Mouse (Mus musculus) intestine, postnatal 0 days (tissue): Measurements from ENCODE around the gene Mef2d. TPM values are rescaled to one million over a fixed set of nuclear protein-coding genes. Genes with fewer than 3 reads are reported as not detected.

Experiments
- ATAC-seq: fragments of 200-750 bp; cut with Nextera tagmentation; 2 replicates; pipeline ENCODE4 v1.8.0; 2017; ENCODE audit warnings: mild to moderate bottlenecking, moderate TSS enrichment, moderate library complexity
- H3K27ac ChIP-seq: fragments of 300-500 bp; sonication (generic); 2 replicates; pipeline ENCODE4 v1.5.1; 2014; ENCODE audit warnings: mild to moderate bottlenecking, low read depth, low read length, moderate library complexity
- H3K27me3 ChIP-seq: fragments of 300-500 bp; sonication (generic); replicated peaks from 2 replicates; pipeline ENCODE4 v1.6.1; 2014; ENCODE audit warnings: low read length, mixed read lengths; ENCODE audit not compliant: control insufficient read depth, insufficient read depth
- H3K36me3 ChIP-seq: fragments of 300-500 bp; sonication (generic); 2 replicates; pipeline ENCODE4 v1.6.1; 2014; ENCODE audit warnings: mild to moderate bottlenecking, moderate library complexity; ENCODE audit not compliant: control insufficient read depth, insufficient read depth
- H3K4me1 ChIP-seq: fragments of 300-500 bp; sonication (generic); replicated peaks from 2 replicates; pipeline ENCODE4 v1.6.1; 2014; ENCODE audit warnings: antibody characterized with exemption, low read length, mixed read lengths; ENCODE audit not compliant: control insufficient read depth, insufficient read depth
- H3K4me2 ChIP-seq: fragments of 300-500 bp; sonication (generic); replicated peaks from 2 replicates; pipeline ENCODE4 v1.6.1; 2014; ENCODE audit warnings: low read depth, mild to moderate bottlenecking, moderate library complexity
- H3K4me3 ChIP-seq: fragments of 300-500 bp; sonication (generic); 2 replicates; pipeline ENCODE4 v1.5.1; 2014; ENCODE audit warnings: low read depth, low read length
- H3K9ac ChIP-seq: fragments of 300-500 bp; sonication (generic); 2 replicates; pipeline ENCODE4 v1.6.1; 2014; ENCODE audit warnings: mild to moderate bottlenecking, low read depth, low read length
- H3K9me3 ChIP-seq: fragments of 300-500 bp; sonication (generic); 2 replicates; pipeline ENCODE4 v1.6.1; 2016; ENCODE audit warnings: mixed run types; ENCODE audit not compliant: control insufficient read depth
- CTCF ChIP-seq: sonication (generic); IDR thresholded peaks from 2 replicates; pipeline ENCODE4 v1.5.1; 2016; ENCODE audit warnings: low read depth, mild to moderate bottlenecking, control low read depth, antibody characterized with exemption, moderate library complexity
- WGBS: fragments of 180-500 bp; shearing (Covaris S2); extraction: QIAGEN DNeasy Blood & Tissue Kit; methylation state at CpG from one replicate; pipeline ENCODE4 v1.1.7; 2014; 5-methylcytosine and 5-hydroxymethylcytosine counted together
- polyA plus RNA-seq: library from polyadenylated mRNA; unstranded; fragments of >200 nt; fragmentation: Nextera tagmentation; extraction: Ambion mirVana; gene quantifications from 2 replicates; pipeline ENCODE4 v1.2.1, GENCODE M21; 2015

Mef2d gene
- polyA plus RNA-seq, 1 experiment from 2014 or later = 16.2 TPM

GRCm38 (mm10) chr3:88191820-88192616 lies 49.8 kb downstream of the Mef2d start:
- Histone ChIP-seq H3K4me1 (no peaks in the 10 kb centered on the region), H3K4me3 (no peak overlapping the region), H3K27me3 (peaks cover 40% of the 10 kb centered on the region), H3K36me3 (no peaks in the 10 kb centered on the region), H3K9me3 (no peaks in the 10 kb centered on the region), H3K4me2 (no peak overlapping the region), H3K9ac (no peak overlapping the region), H3K27ac (no peak overlapping the region)
- peak; percentile 84 for TF ChIP-seq CTCF
- WGBS = 25% methylated on average over 9 of the region's 9 CpGs
- ATAC-seq = no peak

GRCm38 (mm10) chr3:88197741-88198504 lies 55.8 kb downstream of the Mef2d start:
- H3K9ac ChIP-seq = no peak overlapping the region
- no peak for ATAC-seq
- no peak for TF ChIP-seq CTCF
- no peak overlapping the region for H3K27ac ChIP-seq
- peaks cover 91% of the 10 kb centered on the region for H3K27me3 ChIP-seq
- no peaks in the 10 kb centered on the region for H3K9me3 ChIP-seq
- H3K4me3 ChIP-seq = no peak overlapping the region
- peaks cover 6% of the 10 kb centered on the region; the same call in 1 of the 2 replicates for H3K4me1 ChIP-seq
- no peaks in the 10 kb centered on the region for H3K36me3 ChIP-seq
- no peak overlapping the region for H3K4me2 ChIP-seq
- WGBS = 17% methylated on average over 10 of the region's 10 CpGs

DNA sequence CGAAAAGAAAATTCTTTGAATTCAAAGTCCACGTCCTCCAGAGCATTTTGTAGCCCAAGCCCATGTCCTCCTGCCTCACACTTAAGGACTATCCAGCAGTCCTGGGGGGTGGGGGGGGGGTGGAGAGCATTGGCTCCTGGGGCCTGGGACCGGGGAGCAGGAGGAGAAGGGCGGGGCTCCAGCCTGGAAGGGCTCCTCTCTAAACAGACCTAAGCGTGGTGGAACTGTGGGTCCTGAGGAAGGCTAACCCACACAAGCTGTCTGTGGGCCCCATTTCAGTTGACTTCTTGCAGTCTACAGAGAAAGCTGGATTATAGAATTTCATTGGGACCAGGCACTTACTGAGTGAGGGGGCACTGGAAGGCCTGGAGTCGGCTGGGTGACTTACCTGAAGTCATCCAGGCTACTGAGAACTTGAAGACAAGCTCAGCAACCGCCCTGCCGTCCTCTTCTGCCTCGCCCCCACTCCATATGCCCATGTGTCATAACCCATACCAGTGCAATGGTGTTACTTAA lies 56.4 kb downstream of the Mef2d start:
- H3K36me3 ChIP-seq = no peaks in the 10 kb centered on the region
- ATAC-seq = no peak
- no peaks in the 10 kb centered on the region for H3K9me3 ChIP-seq
- WGBS = 6% methylated on average over 9 of the region's 9 CpGs
- TF ChIP-seq CTCF = no peak
- H3K9ac ChIP-seq = no peak overlapping the region
- H3K4me3 ChIP-seq = no peak overlapping the region
- H3K27ac ChIP-seq = no peak overlapping the region
- no peak overlapping the region for H3K4me2 ChIP-seq
- H3K27me3 ChIP-seq = peaks cover 91% of the 10 kb centered on the region
- peaks cover 6% of the 10 kb centered on the region; the same call in 1 of the 2 replicates for H3K4me1 ChIP-seq

GRCm38 (mm10) chr3:88199541-88200110 lies 57.5 kb downstream of the Mef2d start:
- Histone ChIP-seq H3K4me3 (no peak overlapping the region), H3K4me1 (peaks cover 6% of the 10 kb centered on the region; the same call in 1 of the 2 replicates), H3K36me3 (no peaks in the 10 kb centered on the region), H3K4me2 (no peak overlapping the region), H3K9ac (no peak overlapping the region), H3K27me3 (peaks cover 91% of the 10 kb centered on the region), H3K9me3 (no peaks in the 10 kb centered on the region), H3K27ac (no peak overlapping the region)
- TF ChIP-seq CTCF = no peak
- ATAC-seq = no peak
- WGBS = 40% methylated on average over 2 of the region's 2 CpGs

DNA sequence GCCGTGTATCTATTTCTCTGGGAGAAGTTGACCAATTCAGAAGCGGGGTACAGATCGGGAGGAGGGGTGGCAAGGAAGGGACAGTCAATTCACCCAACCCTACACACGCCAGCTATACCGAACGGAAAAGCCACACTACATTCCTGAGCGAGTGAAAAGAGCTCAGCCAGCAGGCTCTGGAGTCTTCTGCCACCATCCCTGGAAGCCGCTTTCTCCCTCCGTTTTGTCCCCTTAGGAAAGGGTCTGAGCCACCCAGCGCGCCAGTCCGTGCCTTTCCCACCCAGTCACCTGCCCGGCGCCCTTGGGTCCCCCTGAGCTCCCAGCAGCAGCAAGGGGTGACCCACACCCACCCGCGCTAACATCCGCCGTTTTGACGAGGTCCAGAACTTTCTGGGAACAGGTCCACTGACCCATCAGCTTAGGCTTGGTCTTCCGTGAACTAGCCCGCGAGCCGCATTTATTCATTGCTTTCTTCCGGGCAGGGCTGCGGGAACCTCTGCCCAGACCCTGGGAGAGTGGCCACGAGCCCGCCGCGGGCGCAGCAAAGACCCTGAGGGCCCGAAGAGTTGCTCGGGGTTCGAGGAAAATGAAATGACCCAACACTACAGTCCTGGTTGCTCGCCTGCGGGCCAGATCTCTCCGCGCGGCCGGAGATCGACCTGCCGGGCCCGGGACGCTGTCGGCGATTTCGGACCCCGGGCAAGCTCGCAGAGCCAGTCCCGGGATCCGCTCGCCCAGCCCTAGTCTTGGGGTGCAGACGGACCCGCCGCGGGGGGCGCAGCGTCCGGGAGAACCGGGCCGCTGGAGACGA lies 58.2 kb downstream of the Mef2d start:
- no peaks in the 10 kb centered on the region for H3K9me3 ChIP-seq
- H3K27me3 ChIP-seq = peaks cover 94% of the 10 kb centered on the region
- no peak overlapping the region for H3K9ac ChIP-seq
- no peak for TF ChIP-seq CTCF
- peaks cover 6% of the 10 kb centered on the region; the same call in 1 of the 2 replicates for H3K4me1 ChIP-seq
- no peaks in the 10 kb centered on the region for H3K36me3 ChIP-seq
- WGBS = 1% methylated on average over 61 of the region's 61 CpGs
- H3K4me3 ChIP-seq = peak overlapping the region; percentile 40
- H3K4me2 ChIP-seq = peak overlapping the region; percentile 66
- H3K27ac ChIP-seq = no peak overlapping the region
- no peak for ATAC-seq
